Comparison of ENCODE assay signal across 24 mouse cellular contexts in genomic region chr14:47735354-47735753, GRCm38 (mm10).
A peak's percentile ranks its signal among the peaks of the same experiment; 100 is the strongest.
DNase-seq lines count a peak whose midpoint lies in the region; ATAC-seq and TF ChIP-seq lines count a peak whose summit lies in the region.
"Had no signal": no experiment of that assay in that cellular context is flagged by ENCODE, and none has a peak within 500 bp of the region (broad histone marks: within the 10 kb centered on the region; RNA-seq: fewer than 3 reads in every experiment).

No protein-coding gene starts in this region.

- H3K4me1 ChIP-seq in heart, embryonic 10.5 days = no peaks in the 10 kb centered on the region
- H3K4me1 ChIP-seq in CH12.LX (ENCODE audit: control insufficient read depth in 1 of 2, insufficient read depth in 2 of 2) = peaks cover 3 to 17% of the 10 kb centered on the region in 2 experiments; a peak in 3 of 4 replicates
- H3K4me1 ChIP-seq in midbrain, postnatal 0 days (ENCODE audit: insufficient read depth, low read length) = no peaks in the 10 kb centered on the region
- H3K4me1 ChIP-seq: embryonic facial prominence, embryonic 12.5 days; forebrain, embryonic 12.5 days; hindbrain, embryonic 15.5 days; limb, embryonic 13.5 days; midbrain, embryonic 15.5 days; stomach, embryonic 15.5 days had no signal

- no peaks in the 10 kb centered on the region for H3K79me2 ChIP-seq in CH12.LX (replicated peaks; ENCODE audit: control insufficient read depth, extremely low read depth, insufficient read depth, poor library complexity, severe bottlenecking)

- ATAC-seq in common myeloid progenitor, adult 5-6 weeks (replicated peaks; ENCODE audit: low read depth, poor library complexity, severe bottlenecking) = peak; percentile 71
- ATAC-seq in monocyte, adult 5-6 weeks (replicated peaks; ENCODE audit: insufficient number of reproducible peaks, low FRiP score, low TSS enrichment, poor library complexity, severe bottlenecking) = peak; percentile 60; the same call in 1 of the 2 replicates
- ATAC-seq in midbrain, postnatal 0 days (ENCODE audit: low FRiP score) = no peak
- ATAC-seq: CD4-positive, CD25-positive, alpha-beta regulatory T cell, adult 4 months; midbrain, embryonic 15.5 days; Patski had no signal

- no peak overlapping the region for H3K4me3 ChIP-seq in heart, embryonic 10.5 days
- no peak overlapping the region for H3K4me3 ChIP-seq in CH12.LX (replicated peaks in 1 of 3; ENCODE audit: low read depth in 2 of 3, low read length in 2 of 3, poor library complexity in 1 of 3)
- no peak overlapping the region for H3K4me3 ChIP-seq in midbrain, postnatal 0 days (ENCODE audit: low read depth, low read length)
- H3K4me3 ChIP-seq: embryonic facial prominence, embryonic 12.5 days; forebrain, embryonic 12.5 days; hindbrain, embryonic 15.5 days; limb, embryonic 13.5 days; midbrain, embryonic 15.5 days; stomach, embryonic 15.5 days had no signal

- TF ChIP-seq POLR2A in CH12.LX (IDR thresholded peaks at IDR 0.05; ENCODE audit: low read depth, low read length) = no peak

- TF ChIP-seq RAD21 in CH12.LX (IDR thresholded peaks at IDR 0.05; ENCODE audit: low read depth, low read length) = no peak

- whole genome bisulfite sequencing in heart, embryonic 10.5 days = 88% methylated on average over 12 of the region's 12 CpGs
- WGBS in midbrain, postnatal 0 days = 89% methylated on average over 12 of the region's 12 CpGs

- intact Hi-C loops in left cerebral cortex, postnatal 36 days (cut with DNase I) = no loop called here

- no peak for TF ChIP-seq CTCF in CH12.LX (conservative IDR thresholded peaks at IDR 0.05 in 1 of 2, IDR thresholded peaks at IDR 0.05 in 1 of 2; ENCODE audit: low read depth in 2 of 2, low read length in 2 of 2)
- no peak for TF ChIP-seq CTCF in midbrain, postnatal 0 days (IDR thresholded peaks at IDR 0.05)

- H3K27me3 ChIP-seq in heart, embryonic 10.5 days (ENCODE audit: insufficient read depth, poor library complexity, severe bottlenecking) = no peaks in the 10 kb centered on the region
- H3K27me3 ChIP-seq in CH12.LX (replicated peaks) = no peaks in the 10 kb centered on the region
- H3K27me3 ChIP-seq in midbrain, postnatal 0 days (ENCODE audit: insufficient read depth, low read length) = no peaks in the 10 kb centered on the region
- H3K27me3 ChIP-seq: embryonic facial prominence, embryonic 12.5 days; forebrain, embryonic 12.5 days; hindbrain, embryonic 15.5 days; limb, embryonic 13.5 days; midbrain, embryonic 15.5 days; Patski; stomach, embryonic 15.5 days had no signal

- H3K9ac ChIP-seq in CH12.LX (ENCODE audit: insufficient read depth, low read depth) = no peak overlapping the region
- H3K9ac ChIP-seq in midbrain, postnatal 0 days (replicated peaks; ENCODE audit: low read length, poor library complexity, severe bottlenecking) = no peak overlapping the region
- H3K9ac ChIP-seq: embryonic facial prominence, embryonic 12.5 days; forebrain, embryonic 12.5 days; hindbrain, embryonic 15.5 days; limb, embryonic 13.5 days; liver, embryonic 14.5 days; lung, embryonic 14.5 days; midbrain, embryonic 15.5 days; stomach, embryonic 15.5 days had no signal

- peaks cover 82% of the 10 kb centered on the region for H3K36me3 ChIP-seq in heart, embryonic 10.5 days
- peaks cover 39 to 86% of the 10 kb centered on the region in 2 experiments for H3K36me3 ChIP-seq in CH12.LX (replicated peaks in 1 of 2; ENCODE audit: control insufficient read depth in 1 of 2, insufficient read depth in 1 of 2, low read length in 1 of 2)
- H3K36me3 ChIP-seq in midbrain, postnatal 0 days (ENCODE audit: insufficient read depth, low read length) = peaks cover 44% of the 10 kb centered on the region

- in situ Hi-C loops in CH12.LX (cut with MboI; ENCODE audit: low pct_ligation_motif_present, low pct_unique_long_range_greater_than_20kb, low sequenced_read_pairs) = no loop called here

- dilution Hi-C loops in CH12.LX (cut with MboI; ENCODE audit: extremely low pct_ligation_motif_present, extremely low pct_unique_long_range_greater_than_20kb, low sequenced_read_pairs) = no loop called here

- peak; percentile 88 for DNase-seq in heart, adult 11 months
- no peak for DNase-seq in heart, embryonic 10.5 days (ENCODE audit: low spot score)
- DNase-seq in CH12.LX (ENCODE audit: extremely low read depth) = peak; percentile 24
- no peak for DNase-seq in midbrain, postnatal 0 days (ENCODE audit: low spot score)
- DNase-seq in thymus, postnatal 14 days = no peak
- DNase-seq in left cerebral cortex, postnatal 36 days (ENCODE audit: low spot score in 2 of 2) = no peak
- DNase-seq: adrenal gland, postnatal 36 days; cerebellum, adult 9-10 months; gastrocnemius, postnatal 36 days; heart, postnatal 4 days; kidney, adult 2 months; lung, embryonic 14.5 days had no signal

- H3K4me2 ChIP-seq in CH12.LX (ENCODE audit: insufficient read depth, low read depth, poor library complexity, severe bottlenecking) = no peak overlapping the region
- no peak overlapping the region for H3K4me2 ChIP-seq in midbrain, postnatal 0 days (ENCODE audit: low read depth, low read length, poor library complexity, severe bottlenecking)
- H3K4me2 ChIP-seq: embryonic facial prominence, embryonic 12.5 days; forebrain, embryonic 12.5 days; hindbrain, embryonic 15.5 days; limb, embryonic 13.5 days; lung, embryonic 14.5 days; midbrain, embryonic 15.5 days; stomach, embryonic 15.5 days had no signal

- no peaks in the 10 kb centered on the region for H3K9me3 ChIP-seq in heart, embryonic 10.5 days
- H3K9me3 ChIP-seq in CH12.LX (replicated peaks; ENCODE audit: low read length) = no peaks in the 10 kb centered on the region
- no peaks in the 10 kb centered on the region for H3K9me3 ChIP-seq in midbrain, postnatal 0 days (ENCODE audit: low read length)
- H3K9me3 ChIP-seq: embryonic facial prominence, embryonic 12.5 days; forebrain, embryonic 12.5 days; hindbrain, embryonic 15.5 days; limb, embryonic 13.5 days; midbrain, embryonic 15.5 days; stomach, embryonic 15.5 days had no signal

- peak; percentile 55 for TF ChIP-seq EP300 in CH12.LX (IDR thresholded peaks at IDR 0.05; ENCODE audit: low read length)

- no peak overlapping the region for H3K27ac ChIP-seq in heart, embryonic 10.5 days
- peak overlapping the region; percentile 9; the same call in 1 of the 2 replicates for H3K27ac ChIP-seq in CH12.LX (ENCODE audit: insufficient read depth, low read depth)
- no peak overlapping the region for H3K27ac ChIP-seq in midbrain, postnatal 0 days (ENCODE audit: low read depth, low read length)
- H3K27ac ChIP-seq: embryonic facial prominence, embryonic 12.5 days; forebrain, embryonic 12.5 days; hindbrain, embryonic 15.5 days; kidney, postnatal 0 days; limb, embryonic 13.5 days; liver, embryonic 14.5 days; midbrain, embryonic 15.5 days; stomach, embryonic 15.5 days had no signal

TF ChIP-seq in CH12.LX, 34 proteins besides CTCF, POLR2A, EP300 and RAD21:
- TF ChIP-seq IRF4 (IDR thresholded peaks at IDR 0.05; ENCODE audit: low read depth, low read length) (peak; percentile 55), JUN (IDR thresholded peaks at IDR 0.05; ENCODE audit: insufficient read depth, low read depth, low read length) (no peak)

Comparison
In these comparisons a context has a peak if more than half of its experiments do, and no peak if none do; other contexts are left out.
1. DNase-seq: peak in heart, adult 11 months (single experiment) and CH12.LX (single experiment); none in heart, embryonic 10.5 days (single experiment), midbrain, postnatal 0 days (single experiment), thymus, postnatal 14 days (single experiment) and left cerebral cortex, postnatal 36 days (0 of 2).